Mouse (Mus musculus): Measurements from ENCODE around the gene Hk3. TPM values are rescaled to one million over a fixed set of nuclear protein-coding genes. Genes with fewer than 3 reads are reported as not detected.

Gene Hk3
- polyA plus RNA-seq, 1 experiment from 2014 or later, result 0.80 TPM

DNA sequence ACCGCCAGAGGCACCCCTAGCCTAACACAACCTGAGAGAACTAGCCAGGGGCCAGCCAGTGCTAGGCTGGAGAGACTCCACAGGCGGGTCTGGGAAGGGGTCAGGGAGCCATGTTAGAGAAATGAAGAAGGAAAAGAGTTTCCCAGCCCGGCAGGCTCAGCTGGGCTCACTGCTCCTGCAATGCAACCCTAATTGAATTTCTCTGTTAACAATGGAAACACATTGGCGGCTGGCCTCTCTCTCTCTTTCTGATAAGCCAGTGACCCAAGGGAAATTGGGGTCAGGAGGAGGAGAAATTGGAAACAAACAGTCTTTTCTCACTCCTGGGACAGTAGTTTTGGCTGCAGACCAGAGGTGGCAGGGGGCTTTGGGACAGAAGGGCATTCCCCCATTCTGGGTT, 26.6 kb downstream of the Hk3 start:
- H3K4me1 ChIP-seq (ENCODE audit: control insufficient read depth, insufficient read depth, low read length), result peaks cover 17% of the 10 kb centered on the region
- H3K4me3 ChIP-seq (ENCODE audit: low read depth, low read length), result no peak overlapping the region
- no peak overlapping the region for H3K9ac ChIP-seq (ENCODE audit: low read length)
- H3K27me3 ChIP-seq (replicated peaks; ENCODE audit: control insufficient read depth, insufficient read depth, low read length), result no peaks in the 10 kb centered on the region
- ATAC-seq, result no peak
- 0 out of 2 replicates have a peak, but pooled peaks cover 4% of the 10 kb centered on the region for H3K36me3 ChIP-seq (ENCODE audit: control insufficient read depth, insufficient read depth, low read length)
- peak; percentile 62 for DNase-seq (ENCODE audit: low spot score)
- WGBS, result 7% methylated on average over 4 of the region's 4 CpGs
- no peaks in the 10 kb centered on the region for H3K9me3 ChIP-seq (replicated peaks; ENCODE audit: control insufficient read depth, low read length)
- H3K27ac ChIP-seq (ENCODE audit: low read depth, low read length), result peak overlapping the region; percentile 17; the same call in 1 of the 2 replicates
- no peak overlapping the region for H3K4me2 ChIP-seq (ENCODE audit: low read length)

DNA sequence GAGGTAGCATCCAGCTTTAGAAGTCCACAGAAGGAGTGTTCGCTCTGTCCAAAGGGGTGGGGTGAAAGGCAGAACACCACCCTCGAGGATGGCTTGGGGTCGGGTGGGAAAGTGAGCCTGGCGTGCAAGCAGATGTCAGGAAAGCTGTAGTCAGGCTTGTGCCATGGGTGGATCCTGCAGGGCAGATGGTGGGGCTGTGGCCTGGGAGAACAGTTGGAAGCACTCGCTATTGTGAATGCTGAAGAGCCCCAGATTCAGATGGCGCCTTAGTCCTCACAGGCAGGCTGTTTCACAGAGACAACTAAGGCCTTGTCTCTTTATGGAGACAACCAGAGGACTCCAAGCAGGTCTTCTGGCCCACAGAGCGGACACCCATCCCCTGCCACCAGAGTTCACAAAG, 29.0 kb downstream of the Hk3 start:
- H3K4me2 ChIP-seq (ENCODE audit: low read length), result no peak overlapping the region
- no peak overlapping the region for H3K4me3 ChIP-seq (ENCODE audit: low read depth, low read length)
- ATAC-seq (no peak), DNase-seq (ENCODE audit: low spot score) (no peak)
- 83% methylated on average over 7 of the region's 7 CpGs for WGBS
- H3K27me3 ChIP-seq (replicated peaks; ENCODE audit: control insufficient read depth, insufficient read depth, low read length), result no peaks in the 10 kb centered on the region
- H3K9ac ChIP-seq (ENCODE audit: low read length), result no peak overlapping the region
- peaks cover 21% of the 10 kb centered on the region for H3K4me1 ChIP-seq (ENCODE audit: control insufficient read depth, insufficient read depth, low read length)
- no peaks in the 10 kb centered on the region for H3K9me3 ChIP-seq (replicated peaks; ENCODE audit: control insufficient read depth, low read length)
- 0 out of 2 replicates have a peak, but pooled peaks cover 4% of the 10 kb centered on the region for H3K36me3 ChIP-seq (ENCODE audit: control insufficient read depth, insufficient read depth, low read length)
- H3K27ac ChIP-seq (ENCODE audit: low read depth, low read length), result no peak overlapping the region

DNA sequence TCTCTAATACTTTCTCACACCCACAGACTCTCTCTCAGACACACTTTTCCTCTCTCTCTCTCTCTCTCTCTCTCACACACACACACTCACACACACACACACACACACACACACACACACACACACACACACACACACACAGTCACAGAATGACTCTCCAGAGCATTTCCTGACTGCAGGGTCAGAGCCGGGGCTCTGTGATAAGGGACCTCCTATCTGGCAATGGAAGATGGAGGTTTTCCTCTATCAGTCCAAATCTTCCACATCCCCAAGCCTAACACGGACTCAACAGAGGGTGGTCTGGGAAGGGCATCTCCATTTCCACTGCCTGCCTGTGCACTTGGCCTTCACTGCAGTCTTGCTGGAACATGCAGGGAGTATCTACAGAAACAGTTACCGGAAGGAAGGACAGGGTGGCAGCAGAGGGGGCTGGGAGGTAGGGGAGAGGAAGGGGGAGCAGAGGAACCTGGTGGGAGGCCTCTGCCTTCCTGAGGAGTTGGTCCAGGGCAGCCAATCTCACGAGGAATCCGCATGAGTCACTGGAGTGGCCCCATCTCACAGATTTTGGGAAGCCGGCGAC, 32.9 kb downstream of the Hk3 start:
- whole genome bisulfite sequencing, result 44% methylated on average over 7 of the region's 7 CpGs
- H3K4me1 ChIP-seq (ENCODE audit: control insufficient read depth, insufficient read depth, low read length), result peaks cover 6% of the 10 kb centered on the region; the same call in 1 of the 2 replicates
- H3K27ac ChIP-seq (ENCODE audit: low read depth, low read length), result no peak overlapping the region
- H3K9ac ChIP-seq (ENCODE audit: low read length), result no peak overlapping the region
- no peak overlapping the region for H3K4me3 ChIP-seq (ENCODE audit: low read depth, low read length)
- H3K9me3 ChIP-seq (replicated peaks; ENCODE audit: control insufficient read depth, low read length), result no peaks in the 10 kb centered on the region
- DNase-seq (ENCODE audit: low spot score) (no peak), ATAC-seq (no peak)
- H3K27me3 ChIP-seq (replicated peaks; ENCODE audit: control insufficient read depth, insufficient read depth, low read length), result no peaks in the 10 kb centered on the region
- H3K36me3 ChIP-seq (ENCODE audit: control insufficient read depth, insufficient read depth, low read length), result no peaks in the 10 kb centered on the region
- no peak overlapping the region for H3K4me2 ChIP-seq (ENCODE audit: low read length)

DNA sequence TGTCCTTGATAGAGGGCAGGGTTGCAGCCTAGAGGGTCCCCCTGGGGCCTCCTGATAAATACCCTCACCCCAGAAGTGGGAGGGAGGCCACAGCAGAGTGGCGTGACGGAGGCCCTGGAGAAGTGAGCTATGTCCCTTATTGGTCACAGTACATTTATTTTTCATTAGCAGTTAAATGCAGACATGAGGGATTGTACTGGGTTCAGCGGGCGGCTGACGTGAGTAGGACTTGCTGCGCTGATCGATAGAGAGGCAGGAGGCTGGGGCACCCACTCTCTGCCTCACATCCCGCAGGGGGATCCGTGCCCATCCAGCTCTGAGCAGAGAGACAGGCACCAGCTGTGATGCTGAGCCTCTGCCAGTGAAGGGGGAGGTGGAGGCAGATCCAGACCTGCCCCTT, 33.8 kb downstream of the Hk3 start:
- DNase-seq (ENCODE audit: low spot score), result no peak
- Histone ChIP-seq H3K9ac (ENCODE audit: low read length) (0 out of 2 replicates have a peak overlapping the region, but pooled peaks have one; percentile 13), H3K36me3 (ENCODE audit: control insufficient read depth, insufficient read depth, low read length) (no peaks in the 10 kb centered on the region), H3K9me3 (replicated peaks; ENCODE audit: control insufficient read depth, low read length) (no peaks in the 10 kb centered on the region), H3K27me3 (replicated peaks; ENCODE audit: control insufficient read depth, insufficient read depth, low read length) (no peaks in the 10 kb centered on the region), H3K4me3 (ENCODE audit: low read depth, low read length) (no peak overlapping the region), H3K4me2 (ENCODE audit: low read length) (no peak overlapping the region), H3K4me1 (ENCODE audit: control insufficient read depth, insufficient read depth, low read length) (peaks cover 6% of the 10 kb centered on the region; the same call in 1 of the 2 replicates), H3K27ac (ENCODE audit: low read depth, low read length) (no peak overlapping the region)
- ATAC-seq, result no peak
- 77% methylated on average over 7 of the region's 9 CpGs for WGBS

DNA sequence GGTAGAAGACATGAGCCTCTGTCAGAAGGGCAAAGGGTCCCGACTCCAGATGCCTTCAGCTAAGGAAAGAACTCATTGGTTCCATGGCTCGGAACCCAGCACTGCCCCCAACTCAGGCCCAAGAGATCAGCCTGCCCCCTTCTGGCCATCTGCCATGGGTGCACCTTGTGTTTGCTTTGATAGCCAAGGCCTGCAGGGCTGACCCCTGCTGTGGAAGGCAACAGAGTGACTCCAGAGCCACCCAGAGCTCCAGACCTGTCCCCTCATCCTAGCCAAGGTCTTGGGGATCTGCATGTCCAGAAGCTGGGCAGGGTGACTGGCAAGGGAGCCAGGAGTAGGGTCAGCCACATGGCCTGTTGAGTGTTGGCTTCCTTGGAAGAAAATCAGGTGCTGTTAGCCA, 37.6 kb downstream of the Hk3 start:
- Histone ChIP-seq H3K36me3 (ENCODE audit: control insufficient read depth, insufficient read depth, low read length) (no peaks in the 10 kb centered on the region), H3K9me3 (replicated peaks; ENCODE audit: control insufficient read depth, low read length) (no peaks in the 10 kb centered on the region), H3K4me3 (ENCODE audit: low read depth, low read length) (no peak overlapping the region), H3K4me1 (ENCODE audit: control insufficient read depth, insufficient read depth, low read length) (peaks cover 25% of the 10 kb centered on the region), H3K9ac (ENCODE audit: low read length) (no peak overlapping the region), H3K27ac (ENCODE audit: low read depth, low read length) (no peak overlapping the region), H3K27me3 (replicated peaks; ENCODE audit: control insufficient read depth, insufficient read depth, low read length) (0 out of 2 replicates have a peak, but pooled peaks cover 3% of the 10 kb centered on the region), H3K4me2 (ENCODE audit: low read length) (no peak overlapping the region)
- ATAC-seq (no peak), DNase-seq (ENCODE audit: low spot score) (no peak)
- WGBS, result 71% methylated on average over 2 of the region's 2 CpGs

DNA sequence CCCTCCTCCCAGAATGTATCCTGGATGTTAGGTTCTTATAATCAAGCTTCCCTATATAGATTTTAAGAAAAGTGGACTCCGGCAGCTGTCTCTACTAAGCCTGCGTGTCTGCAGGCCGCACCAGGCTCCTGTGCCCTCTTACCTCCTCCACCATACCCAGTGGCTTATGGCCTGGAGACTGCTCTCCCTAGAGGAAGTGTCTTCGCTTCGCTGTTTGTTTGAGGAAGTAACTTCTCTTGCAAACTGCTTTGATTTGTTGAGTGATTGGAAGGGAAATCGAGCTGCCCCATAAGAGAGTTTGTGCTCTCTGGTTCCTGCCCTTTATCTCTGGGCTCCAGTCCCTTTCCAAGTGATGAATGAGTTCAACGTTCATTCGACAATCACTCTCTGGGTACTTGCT, 38.2 kb downstream of the Hk3 start:
- no peak overlapping the region for H3K9ac ChIP-seq (ENCODE audit: low read length)
- no peaks in the 10 kb centered on the region for H3K36me3 ChIP-seq (ENCODE audit: control insufficient read depth, insufficient read depth, low read length)
- H3K4me2 ChIP-seq (ENCODE audit: low read length), result no peak overlapping the region
- 90% methylated on average over 8 of the region's 8 CpGs for WGBS
- no peak for ATAC-seq
- H3K27me3 ChIP-seq (replicated peaks; ENCODE audit: control insufficient read depth, insufficient read depth, low read length), result 0 out of 2 replicates have a peak, but pooled peaks cover 3% of the 10 kb centered on the region
- H3K4me3 ChIP-seq (ENCODE audit: low read depth, low read length), result no peak overlapping the region
- no peaks in the 10 kb centered on the region for H3K9me3 ChIP-seq (replicated peaks; ENCODE audit: control insufficient read depth, low read length)
- no peak overlapping the region for H3K27ac ChIP-seq (ENCODE audit: low read depth, low read length)
- DNase-seq (ENCODE audit: low spot score), result no peak
- H3K4me1 ChIP-seq (ENCODE audit: control insufficient read depth, insufficient read depth, low read length), result peaks cover 27% of the 10 kb centered on the region

DNA sequence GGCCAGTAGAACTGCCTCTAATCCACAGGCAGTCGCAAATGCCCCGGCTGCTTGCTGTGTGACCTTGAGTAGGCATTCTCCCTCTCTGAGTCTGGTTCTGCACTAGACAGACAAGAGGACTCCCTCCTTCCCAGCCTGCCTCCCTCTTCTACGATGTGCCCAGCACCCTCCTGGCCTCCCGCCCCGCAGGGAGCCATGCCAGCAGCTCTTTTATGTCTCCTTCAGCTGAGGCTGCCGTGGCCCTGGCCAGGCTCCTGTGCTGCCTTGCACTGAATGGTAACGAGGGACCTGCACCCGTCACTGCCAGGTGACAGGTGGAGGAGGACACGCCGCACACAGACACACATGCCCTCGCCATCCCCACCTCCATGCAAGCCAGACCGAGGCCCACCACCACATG, 40.2 kb downstream of the Hk3 start:
- no peak overlapping the region for H3K4me2 ChIP-seq (ENCODE audit: low read length)
- ATAC-seq, result peak; percentile 54; the same call in 1 of the 2 replicates

DNA sequence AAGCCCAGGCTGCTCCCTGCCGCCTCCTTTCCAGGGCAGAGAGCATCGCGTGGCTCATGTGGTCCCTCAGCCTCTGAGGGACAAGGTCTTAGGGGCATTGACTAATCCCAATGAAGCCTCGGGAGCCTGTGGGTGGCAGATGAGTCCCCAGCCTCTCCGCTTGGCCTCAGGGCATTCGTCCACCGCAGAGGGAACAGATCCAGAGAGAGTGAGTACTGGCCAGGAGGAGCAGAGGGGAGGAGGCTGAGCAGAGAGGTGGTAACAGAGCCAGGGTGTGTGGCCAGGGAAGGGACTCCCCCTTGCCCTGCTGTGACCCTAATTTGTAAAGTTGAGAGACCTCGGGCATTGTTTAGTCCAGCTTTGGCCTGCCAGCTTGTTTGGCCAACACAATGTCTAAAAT, 42.4 kb downstream of the Hk3 start:
- no peak overlapping the region for H3K27ac ChIP-seq (ENCODE audit: low read depth, low read length)
- no peak overlapping the region for H3K4me2 ChIP-seq (ENCODE audit: low read length)
- ATAC-seq, result no peak
- WGBS, result 36% methylated on average over 8 of the region's 8 CpGs
- no peak overlapping the region for H3K9ac ChIP-seq (ENCODE audit: low read length)
- H3K4me1 ChIP-seq (ENCODE audit: control insufficient read depth, insufficient read depth, low read length), result peaks cover 20% of the 10 kb centered on the region
- H3K4me3 ChIP-seq (ENCODE audit: low read depth, low read length), result no peak overlapping the region
- DNase-seq (ENCODE audit: low spot score), result no peak
- no peaks in the 10 kb centered on the region for H3K9me3 ChIP-seq (replicated peaks; ENCODE audit: control insufficient read depth, low read length)
- H3K27me3 ChIP-seq (replicated peaks; ENCODE audit: control insufficient read depth, insufficient read depth, low read length), result 0 out of 2 replicates have a peak, but pooled peaks cover 3% of the 10 kb centered on the region
- no peaks in the 10 kb centered on the region for H3K36me3 ChIP-seq (ENCODE audit: control insufficient read depth, insufficient read depth, low read length)

More for the DNA sequence above, 40.2 kb downstream of the Hk3 start:
- DNase-seq (ENCODE audit: low spot score), result peak; percentile 63
- H3K4me3 ChIP-seq (ENCODE audit: low read depth, low read length), result no peak overlapping the region
- no peaks in the 10 kb centered on the region for H3K36me3 ChIP-seq (ENCODE audit: control insufficient read depth, insufficient read depth, low read length)
- H3K4me1 ChIP-seq (ENCODE audit: control insufficient read depth, insufficient read depth, low read length), result peaks cover 22% of the 10 kb centered on the region
- H3K9me3 ChIP-seq (replicated peaks; ENCODE audit: control insufficient read depth, low read length), result no peaks in the 10 kb centered on the region
- 0 out of 2 replicates have a peak overlapping the region, but pooled peaks have one; percentile 14 for H3K9ac ChIP-seq (ENCODE audit: low read length)
- H3K27me3 ChIP-seq (replicated peaks; ENCODE audit: control insufficient read depth, insufficient read depth, low read length), result 0 out of 2 replicates have a peak, but pooled peaks cover 3% of the 10 kb centered on the region
- H3K27ac ChIP-seq (ENCODE audit: low read depth, low read length), result no peak overlapping the region
- 24% methylated on average over 12 of the region's 12 CpGs for WGBS

DNA sequence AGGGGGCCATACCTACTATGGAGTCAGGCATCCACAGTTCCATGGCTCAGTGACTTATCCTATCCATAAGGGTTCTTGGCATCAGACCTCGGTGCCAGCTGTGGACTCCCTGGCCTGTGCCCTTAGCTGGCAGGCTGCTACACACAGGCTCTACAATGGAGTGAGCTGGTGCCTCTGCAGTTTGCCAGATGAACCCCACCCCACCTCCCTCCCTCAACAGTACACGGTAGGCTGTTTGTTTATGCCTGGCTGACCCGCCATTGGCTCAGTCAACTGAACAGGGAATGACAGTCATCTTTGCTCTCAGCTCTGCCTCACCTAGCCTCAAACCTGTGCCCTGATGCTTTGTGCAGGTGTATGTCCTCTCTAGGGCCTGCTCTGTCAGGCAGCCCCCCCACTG, 45.6 kb downstream of the Hk3 start:
- no peak overlapping the region for H3K4me3 ChIP-seq (ENCODE audit: low read depth, low read length)
- no peak overlapping the region for H3K27ac ChIP-seq (ENCODE audit: low read depth, low read length)
- H3K4me1 ChIP-seq (ENCODE audit: control insufficient read depth, insufficient read depth, low read length), result peaks cover 5% of the 10 kb centered on the region; the same call in 1 of the 2 replicates
- no peaks in the 10 kb centered on the region for H3K9me3 ChIP-seq (replicated peaks; ENCODE audit: control insufficient read depth, low read length)
- H3K36me3 ChIP-seq (ENCODE audit: control insufficient read depth, insufficient read depth, low read length), result no peaks in the 10 kb centered on the region
- H3K4me2 ChIP-seq (ENCODE audit: low read length), result no peak overlapping the region
- 0 out of 2 replicates have a peak, but pooled peaks cover 3% of the 10 kb centered on the region for H3K27me3 ChIP-seq (replicated peaks; ENCODE audit: control insufficient read depth, insufficient read depth, low read length)
- no peak overlapping the region for H3K9ac ChIP-seq (ENCODE audit: low read length)
- ATAC-seq (no peak), DNase-seq (ENCODE audit: low spot score) (no peak)
- WGBS, result 44% methylated on average over 3 of the region's 3 CpGs

Measured in forebrain, embryonic 14.5 days (tissue).